Mouse (Mus musculus) heart, embryonic 11.5 days (tissue): ENCODE measurements around the gene Ankrd61. TPM values are rescaled to one million over a fixed set of nuclear protein-coding genes. Genes with fewer than 3 reads are reported as not detected.

Source experiments
- ATAC-seq: fragments of 200-750 bp; cut with Nextera tagmentation; replicated peaks from 2 replicates; pipeline ENCODE4 v1.8.0; 2017; ENCODE audit warnings: moderate library complexity; ENCODE audit not compliant: insufficient number of reproducible peaks, low FRiP score, low TSS enrichment
- H3K27ac ChIP-seq: fragments of 300-500 bp; sonication (generic); 2 replicates; pipeline ENCODE4 v1.5.1; 2014; ENCODE audit warnings: mild to moderate bottlenecking, low read depth, low read length
- H3K27me3 ChIP-seq: fragments of 300-500 bp; sonication (generic); 2 replicates; pipeline ENCODE4 v1.6.1; 2014; ENCODE audit warnings: mild to moderate bottlenecking, low read length, mixed read lengths; ENCODE audit not compliant: control insufficient read depth, insufficient read depth
- H3K36me3 ChIP-seq: fragments of 300-500 bp; sonication (generic); 2 replicates; pipeline ENCODE4 v1.6.1; 2014; ENCODE audit warnings: mild to moderate bottlenecking, low read length, moderate library complexity, mixed read lengths; ENCODE audit not compliant: control insufficient read depth, insufficient read depth
- H3K4me1 ChIP-seq: fragments of 300-500 bp; sonication (generic); 2 replicates; pipeline ENCODE4 v1.6.1; 2014; ENCODE audit warnings: low read length; ENCODE audit not compliant: control insufficient read depth, insufficient read depth
- H3K4me2 ChIP-seq: fragments of 300-500 bp; sonication (generic); 2 replicates; pipeline ENCODE4 v1.6.1; 2014; ENCODE audit warnings: mild to moderate bottlenecking, moderate library complexity
- H3K4me3 ChIP-seq: fragments of 300-500 bp; sonication (generic); 2 replicates; pipeline ENCODE4 v1.5.1; 2014; ENCODE audit warnings: low read depth, low read length
- H3K9ac ChIP-seq: fragments of 300-500 bp; sonication (generic); 2 replicates; pipeline ENCODE4 v1.6.1; 2014; ENCODE audit warnings: mild to moderate bottlenecking, low read depth, low read length, moderate library complexity
- H3K9me3 ChIP-seq: fragments of 300-500 bp; sonication (generic); replicated peaks from 2 replicates; pipeline ENCODE4 v1.6.1; 2016; ENCODE audit warnings: low read length; ENCODE audit not compliant: control insufficient read depth
- WGBS: fragments of 180-500 bp; shearing (Covaris S2); extraction: QIAGEN DNeasy Blood & Tissue Kit; methylation state at CpG from one replicate; pipeline ENCODE4 v1.1.7; 2014; ENCODE audit not compliant: insufficient replicate concordance; 5-methylcytosine and 5-hydroxymethylcytosine counted together
- polyA plus RNA-seq: library from polyadenylated mRNA; unstranded; fragments of >200 nt; fragmentation: Nextera tagmentation; extraction: Ambion mirVana; gene quantifications from 2 replicates; pipeline ENCODE4 v1.2.1, GENCODE M21; 2014

Ankrd61 gene
- polyA plus RNA-seq, 1 experiment from 2014 or later, result 0.47 TPM

GRCm38 (mm10) chr5:143871547-143872169 is 25.8 kb downstream of the Ankrd61 start:
- ATAC-seq, result no peak
- WGBS, result 91% methylated on average over 11 of the region's 11 CpGs

More at GRCm38 (mm10) chr5:143871547-143872169, 25.8 kb downstream of the Ankrd61 start:
- Histone ChIP-seq H3K4me1 (no peaks in the 10 kb centered on the region), H3K27me3 (no peaks in the 10 kb centered on the region), H3K36me3 (peaks cover 17% of the 10 kb centered on the region), H3K9me3 (no peaks in the 10 kb centered on the region), H3K4me2 (no peak overlapping the region), H3K4me3 (no peak overlapping the region), H3K27ac (no peak overlapping the region), H3K9ac (no peak overlapping the region)

Other genes starting within 250 kb of the Ankrd61 start
- 14.3 and 16.2 TPM in 2 replicates for gene Usp42, start 165.4 kb downstream of the Ankrd61 start, polyA plus RNA-seq
- gene Eif2ak1, start 79.9 kb downstream of the Ankrd61 start, polyA plus RNA-seq, result 40.9 and 41.6 TPM in 2 replicates
- gene Aimp2, start 12.2 kb upstream of the Ankrd61 start, polyA plus RNA-seq, result 89.5 and 95.5 TPM in 2 replicates
- gene Pms2, start 12.3 kb upstream of the Ankrd61 start, polyA plus RNA-seq, result 27.4 and 27.8 TPM in 2 replicates
- 0.62 and 0.82 TPM in 2 replicates for gene Gm42421, start 30.5 kb upstream of the Ankrd61 start, polyA plus RNA-seq
- gene Rsph10b, start 35.4 kb upstream of the Ankrd61 start, polyA plus RNA-seq, result 0.43 and 1.5 TPM in 2 replicates
- 67.2 and 72.1 TPM in 2 replicates for gene Ccz1, start 117.2 kb upstream of the Ankrd61 start, polyA plus RNA-seq
- gene Ocm, start 129.0 kb upstream of the Ankrd61 start, polyA plus RNA-seq, result not detected in 2 replicates
- gene Lmtk2, start 202.8 kb upstream of the Ankrd61 start, polyA plus RNA-seq, result 5.1 and 5.2 TPM in 2 replicates